Mouse (Mus musculus) cortical plate, adult 2 months (tissue): ENCODE results near the gene Lifr.

Source experiments
- CTCF ChIP-seq: fragments of 200-500 bp; IDR thresholded peaks from 2 replicates; pipeline ENCODE4 v1.5.1; 2011; ENCODE audit warnings: mild to moderate bottlenecking, control low read depth, low read length; ENCODE audit not compliant: insufficient read depth; ENCODE audit errors: extremely low read depth
- POLR2A ChIP-seq: fragments of 200-500 bp; IDR thresholded peaks from 2 replicates; pipeline ENCODE4 v1.6.1; 2011; ENCODE audit warnings: mild to moderate bottlenecking, low read length, control low read depth; ENCODE audit not compliant: insufficient read depth; ENCODE audit errors: extremely low read depth

GRCm38 (mm10) chr15:7197652-7198445, 107.4 kb downstream of the Lifr start:
- TF ChIP-seq POLR2A, result no peak
- TF ChIP-seq CTCF, result no peak
